Comparison of ENCODE assay signal across 8 mouse cellular contexts in genomic region chr2:173000285-173000652, GRCm38 (mm10). TPM values are rescaled to one million over a fixed set of nuclear protein-coding genes. Genes with fewer than 3 reads are reported as not detected.
DNase-seq lines count a peak whose midpoint lies in the region; ATAC-seq and TF ChIP-seq lines count a peak whose summit lies in the region.

No protein-coding gene starts in this region.

- H3K4me3 ChIP-seq in forebrain, postnatal 0 days (ENCODE audit: low read depth, low read length): peak overlapping the region; percentile 99
- peak overlapping the region; percentile 98 for H3K4me3 ChIP-seq in midbrain, embryonic 10.5 days

- peak overlapping the region; percentile 77 for H3K4me2 ChIP-seq in forebrain, postnatal 0 days (ENCODE audit: low read depth)

- peaks cover 25% of the 10 kb centered on the region for H3K36me3 ChIP-seq in forebrain, postnatal 0 days (ENCODE audit: insufficient read depth)
- H3K36me3 ChIP-seq in midbrain, embryonic 10.5 days: peaks cover 41% of the 10 kb centered on the region

- H3K4me1 ChIP-seq in forebrain, postnatal 0 days (ENCODE audit: insufficient read depth): peaks cover 10% of the 10 kb centered on the region
- peaks cover 23% of the 10 kb centered on the region for H3K4me1 ChIP-seq in midbrain, embryonic 10.5 days

- ATAC-seq in forebrain, postnatal 0 days: peak; percentile 72

- H3K27ac ChIP-seq in forebrain, postnatal 0 days (ENCODE audit: low read depth, low read length): peak overlapping the region; percentile 97
- H3K27ac ChIP-seq in midbrain, embryonic 10.5 days (replicated peaks): peak overlapping the region; percentile 98

- H3K27me3 ChIP-seq in forebrain, postnatal 0 days (ENCODE audit: insufficient read depth, low read length): no peaks in the 10 kb centered on the region
- H3K27me3 ChIP-seq in midbrain, embryonic 10.5 days (ENCODE audit: low read depth, poor library complexity, severe bottlenecking): peaks cover 7% of the 10 kb centered on the region; the same call in 1 of the 2 replicates

- H3K9me3 ChIP-seq in forebrain, postnatal 0 days (ENCODE audit: low read length): no peaks in the 10 kb centered on the region
- no peaks in the 10 kb centered on the region for H3K9me3 ChIP-seq in midbrain, embryonic 10.5 days (replicated peaks)

- peak overlapping the region; percentile 97 for H3K9ac ChIP-seq in forebrain, postnatal 0 days

- WGBS in forebrain, postnatal 0 days: 5% methylated on average over 42 of the region's 42 CpGs
- WGBS in midbrain, embryonic 10.5 days: under 1% methylated on average over 42 of the region's 42 CpGs

- peak; percentile 53 for DNase-seq in adrenal gland, adult 8-10 months
- no peak for DNase-seq in adrenal gland, adult 2 months
- DNase-seq in spleen, postnatal 14 days (ENCODE audit: low spot score in 2 of 2): peak; percentile 53 to 67
- no peak for DNase-seq in spleen, adult 18-20 months
- DNase-seq in forebrain, postnatal 0 days: no peak
- peak; percentile 76 to 88 for DNase-seq in kidney, postnatal 4 days
- DNase-seq in midbrain, embryonic 10.5 days (ENCODE audit: low spot score): no peak
- no peak for DNase-seq in yolk sac, embryonic 10.5 days (ENCODE audit: low spot score)

- TF ChIP-seq CTCF in forebrain, postnatal 0 days (IDR thresholded peaks at IDR 0.05; ENCODE audit: low read depth): no peak

RNA-seq across cellular contexts. Expression of gene Rae1, which starts 0.4 kb away (rescaled TPM):
- 10 to 100 TPM; 67.3 to 77.6 (median 73.4) TPM for total RNA-seq in adrenal gland, adult 8-10 months (2022)
- 10 to 100 TPM; 61.7 to 68.7 TPM for total RNA-seq in adrenal gland, adult 2 months (2021)
- polyA plus RNA-seq in adrenal gland, adult 2 months (2012; rRNA removed): 93.9 and 123 TPM in 2 replicates
- total RNA-seq in forebrain, postnatal 0 days (2014; rRNA removed): 103 and 108 TPM in 2 replicates
- 150 and 161 TPM in 2 replicates for polyA plus RNA-seq in forebrain, postnatal 0 days (2015; fragmentation: Nextera tagmentation; extraction: Ambion mirVana)
- 155 and 169 TPM in 2 replicates for polyA plus RNA-seq in midbrain, embryonic 10.5 days (2016; fragmentation: Nextera tagmentation; extraction: Ambion mirVana)

RNA-seq across cellular contexts. Expression of gene Rbm38, which starts 20.0 kb away (rescaled TPM):
- 10 to 100 TPM; 16.0 to 26.0 (median 21.5) TPM for total RNA-seq in adrenal gland, adult 8-10 months (2022)
- 10 to 100 TPM; 18.4 to 27.2 TPM for total RNA-seq in adrenal gland, adult 2 months (2021)
- 160 and 174 TPM in 2 replicates for polyA plus RNA-seq in adrenal gland, adult 2 months (2012; rRNA removed)
- total RNA-seq in forebrain, postnatal 0 days (2014; rRNA removed): 5.9 and 6.6 TPM in 2 replicates
- 11.0 and 14.5 TPM in 2 replicates for polyA plus RNA-seq in forebrain, postnatal 0 days (2015; fragmentation: Nextera tagmentation; extraction: Ambion mirVana)
- polyA plus RNA-seq in midbrain, embryonic 10.5 days (2016; fragmentation: Nextera tagmentation; extraction: Ambion mirVana): 94.6 and 107 TPM in 2 replicates

RNA-seq across cellular contexts. Expression of gene Spo11, which starts 22.8 kb away (rescaled TPM):
- not detected for total RNA-seq in adrenal gland, adult 8-10 months (2022)
- not detected for total RNA-seq in adrenal gland, adult 2 months (2021)
- not detected in 2 replicates for polyA plus RNA-seq in adrenal gland, adult 2 months (2012; rRNA removed)
- total RNA-seq in forebrain, postnatal 0 days (2014; rRNA removed): 1.1 and 1.3 TPM in 2 replicates
- 0.92 and 1.1 TPM in 2 replicates for polyA plus RNA-seq in forebrain, postnatal 0 days (2015; fragmentation: Nextera tagmentation; extraction: Ambion mirVana)
- 0.20 and 0.40 TPM in 2 replicates for polyA plus RNA-seq in midbrain, embryonic 10.5 days (2016; fragmentation: Nextera tagmentation; extraction: Ambion mirVana)

Comparison
In these comparisons a context has a peak if more than half of its experiments do, and no peak if none do; other contexts are left out.
1. DNase-seq: peak in adrenal gland, adult 8-10 months (single experiment), spleen, postnatal 14 days (2 of 2) and kidney, postnatal 4 days (2 of 2); none in adrenal gland, adult 2 months (single experiment), spleen, adult 18-20 months (0 of 2), forebrain, postnatal 0 days (single experiment), midbrain, embryonic 10.5 days (single experiment) and yolk sac, embryonic 10.5 days (single experiment).